Mouse (Mus musculus): ENCODE measurements around the gene Cnnm1. TPM values are rescaled to one million over a fixed set of nuclear protein-coding genes. Genes with fewer than 3 reads are reported as not detected.

Cnnm1 gene
- 9.0 TPM for polyA plus RNA-seq (2014; fragmentation: Illumina TruSeq; extraction: RNeasy Lipid Tissue Mini Kit (QIAGEN cat#74804); ENCODE audit: low read depth, low replicate concordance)

GRCm38 (mm10) chr19:43440112-43440737, at the start of gene Cnnm1:
Gene Cnnm1 (plus strand): TSS chr19:43440436.

GRCm38 (mm10) chr19:43524187-43525103, 84.2 kb downstream of the Cnnm1 start, which contains the start of gene Got1:
Gene Got1 (minus strand): TSS chr19:43524605.

Other genes with a start within 250 kb of the Cnnm1 start
- gene Hpse2, start 52.1 kb upstream of the Cnnm1 start, polyA plus RNA-seq (2014; fragmentation: Illumina TruSeq; extraction: RNeasy Lipid Tissue Mini Kit (QIAGEN cat#74804); ENCODE audit: low read depth, low replicate concordance): 0.16 TPM
- 20.0 TPM for gene Got1, start 84.2 kb downstream of the Cnnm1 start, polyA plus RNA-seq (2014; fragmentation: Illumina TruSeq; extraction: RNeasy Lipid Tissue Mini Kit (QIAGEN cat#74804); ENCODE audit: low read depth, low replicate concordance)
- gene Nkx2-3, start 171.9 kb downstream of the Cnnm1 start, polyA plus RNA-seq (2014; fragmentation: Illumina TruSeq; extraction: RNeasy Lipid Tissue Mini Kit (QIAGEN cat#74804); ENCODE audit: low read depth, low replicate concordance): not detected
- 1.2 TPM for gene Slc25a28, start 234.4 kb downstream of the Cnnm1 start, polyA plus RNA-seq (2014; fragmentation: Illumina TruSeq; extraction: RNeasy Lipid Tissue Mini Kit (QIAGEN cat#74804); ENCODE audit: low read depth, low replicate concordance)
- 3.0 TPM for gene Entpd7, start 249.2 kb downstream of the Cnnm1 start, polyA plus RNA-seq (2014; fragmentation: Illumina TruSeq; extraction: RNeasy Lipid Tissue Mini Kit (QIAGEN cat#74804); ENCODE audit: low read depth, low replicate concordance)